Mouse (Mus musculus) myocyte (in vitro differentiated cells): Measurements from ENCODE around the gene Timm13. TPM values are rescaled to one million over a fixed set of nuclear protein-coding genes. Genes with fewer than 3 reads are reported as not detected.

Source experiments
- H3K27me3 ChIP-seq: one replicate; pipeline ENCODE4 v1.6.1; 2011; ENCODE audit not compliant: control insufficient read depth, insufficient read depth, insufficient read length
- H3K36me3 ChIP-seq: one replicate; pipeline ENCODE4 v1.6.1; 2011; ENCODE audit not compliant: control insufficient read depth, insufficient read depth
- H3K4me2 ChIP-seq: one replicate; pipeline ENCODE4 v1.6.1; 2011; ENCODE audit warnings: low read depth, control low read depth
- H3K4me3 ChIP-seq: one replicate; pipeline ENCODE4 v1.5.1; 2011; ENCODE audit warnings: mild to moderate bottlenecking, control low read depth, moderate library complexity
- H3K79me2 ChIP-seq: one replicate; pipeline ENCODE4 v1.6.1; 2011; ENCODE audit not compliant: control insufficient read depth, insufficient read depth
- H3ac ChIP-seq: one replicate; pipeline ENCODE4 v1.6.1; 2011; ENCODE audit not compliant: control insufficient read depth, insufficient read length
- CEBPB ChIP-seq: IDR thresholded peaks from 2 replicates; pipeline ENCODE4 v1.6.1; 2011; ENCODE audit warnings: mild to moderate bottlenecking, moderate library complexity; ENCODE audit not compliant: poor library complexity, insufficient read depth, severe bottlenecking
- E2F4 ChIP-seq: IDR thresholded peaks from one replicate; pipeline ENCODE4 v1.6.1; 2011; ENCODE audit warnings: mild to moderate bottlenecking, control low read depth, moderate library complexity; ENCODE audit not compliant: insufficient read depth
- MAX ChIP-seq: IDR thresholded peaks from one replicate; pipeline ENCODE4 v1.6.1; 2011; ENCODE audit warnings: low read depth, mild to moderate bottlenecking, control low read depth
- MYOD1 ChIP-seq, 3 experiments: IDR thresholded peaks; one replicate each; pipeline ENCODE4 v1.6.1; 2011; ENCODE audit warnings: control low read depth in 2 of 3, low read depth in 2 of 3, mild to moderate bottlenecking in 2 of 3, moderate library complexity in 1 of 3; ENCODE audit not compliant: insufficient read length in 2 of 3, control insufficient read depth in 1 of 3
- MYOG ChIP-seq, 3 experiments: IDR thresholded peaks; one replicate each; pipeline ENCODE4 v1.6.1; 2011; ENCODE audit warnings: control low read depth in 2 of 3, low read depth in 2 of 3, mild to moderate bottlenecking in 2 of 3; ENCODE audit not compliant: insufficient read length in 2 of 3, control insufficient read depth in 1 of 3, insufficient read depth in 1 of 3
- POLR2A ChIP-seq: IDR thresholded peaks from one replicate; pipeline ENCODE4 v1.6.1; 2011; ENCODE audit warnings: low read depth, mild to moderate bottlenecking, control low read depth, moderate library complexity; ENCODE audit not compliant: insufficient read length
- POLR2AphosphoS2 ChIP-seq: IDR thresholded peaks from one replicate; pipeline ENCODE4 v1.6.1; 2011; ENCODE audit warnings: low read depth, control low read depth; ENCODE audit not compliant: insufficient read length
- REST ChIP-seq: IDR thresholded peaks from one replicate; pipeline ENCODE4 v1.6.1; 2011; ENCODE audit warnings: mild to moderate bottlenecking, control low read depth, moderate library complexity; ENCODE audit not compliant: insufficient read depth, insufficient read length
- SRF ChIP-seq: IDR thresholded peaks from one replicate; pipeline ENCODE4 v1.6.1; 2011; ENCODE audit warnings: low read depth; ENCODE audit not compliant: control insufficient read depth, insufficient read length
- TCF12 ChIP-seq: IDR thresholded peaks from one replicate; pipeline ENCODE4 v1.6.1; 2011; ENCODE audit warnings: mild to moderate bottlenecking, control low read depth; ENCODE audit not compliant: poor library complexity, insufficient read depth, severe bottlenecking
- TCF3 ChIP-seq: IDR thresholded peaks from one replicate; pipeline ENCODE4 v1.6.1; 2011; ENCODE audit warnings: low read depth, control low read depth; ENCODE audit not compliant: insufficient read length
- USF1 ChIP-seq: IDR thresholded peaks from one replicate; pipeline ENCODE4 v1.6.1; 2011; ENCODE audit warnings: low read depth, mild to moderate bottlenecking, control low read depth, moderate library complexity
- polyA plus RNA-seq: library from polyadenylated mRNA; unstranded; fragments of >200 nt; fragmentation: generic; extraction: Trizol; gene quantifications from one replicate; pipeline ENCODE4 v1.2.1, GENCODE M21; 2012; ENCODE audit warnings: missing spikeins

The Timm13 gene
- polyA plus RNA-seq, result 225 TPM

GRCm38 (mm10) chr10:80900318-80901247 is at the start of gene Timm13:
TSS of gene Timm13 (minus strand) at chr10:80900969.
- TF ChIP-seq TCF12, result no peak
- peak; percentile 31 for TF ChIP-seq MAX
- TF ChIP-seq TCF3, result no peak
- TF ChIP-seq REST, result peak; percentile 6
- TF ChIP-seq SRF, result peak; percentile 76
- peak in 1 of 3 experiments; percentile 18 for TF ChIP-seq MYOG (IDR thresholded peaks at IDR 0.05; ENCODE audit: control insufficient read depth in 1 of 3, insufficient read depth in 1 of 3, insufficient read length in 2 of 3, low read depth in 2 of 3)
- TF ChIP-seq MYOD1 (IDR thresholded peaks at IDR 0.05; ENCODE audit: control insufficient read depth in 1 of 3, insufficient read length in 2 of 3, low read depth in 2 of 3), result peak in 1 of 3 experiments; percentile 0
- TF ChIP-seq E2F4, result no peak
- TF ChIP-seq POLR2AphosphoS2, result peak; percentile 93
- peak; percentile 92 for TF ChIP-seq POLR2A
- no peak for TF ChIP-seq USF1
- no peak for TF ChIP-seq CEBPB
- H3K36me3 ChIP-seq, result no peaks in the 10 kb centered on the region
- H3ac ChIP-seq, result peak within 1 kb of the TSS; percentile 20
- peak within 1 kb of the TSS; percentile 96 for H3K4me2 ChIP-seq
- H3K4me3 ChIP-seq, result peak within 1 kb of the TSS; percentile 79
- H3K79me2 ChIP-seq, result peaks cover 13% of the 10 kb centered on the region
- H3K27me3 ChIP-seq, result no peaks in the 10 kb centered on the region

- H3K4me3 ChIP-seq, result no peak overlapping the region
- H3K27me3 ChIP-seq, result no peaks in the 10 kb centered on the region
- no peak overlapping the region for H3K4me2 ChIP-seq
- H3K36me3 ChIP-seq, result no peaks in the 10 kb centered on the region
- H3K79me2 ChIP-seq, result no peaks in the 10 kb centered on the region
- H3ac ChIP-seq, result no peak overlapping the region
- no peak for TF ChIP-seq CEBPB
- TF ChIP-seq E2F4, result no peak
- TF ChIP-seq SRF, result no peak
- no peak for TF ChIP-seq REST
- TF ChIP-seq TCF12, result no peak
- TF ChIP-seq MYOD1 (IDR thresholded peaks at IDR 0.05; ENCODE audit: control insufficient read depth in 1 of 3, insufficient read length in 2 of 3, low read depth in 2 of 3), result no peak
- no peak for TF ChIP-seq POLR2AphosphoS2
- no peak for TF ChIP-seq POLR2A
- no peak for TF ChIP-seq TCF3
- TF ChIP-seq MYOG (IDR thresholded peaks at IDR 0.05; ENCODE audit: control insufficient read depth in 1 of 3, insufficient read depth in 1 of 3, insufficient read length in 2 of 3, low read depth in 2 of 3), result no peak
- TF ChIP-seq USF1, result no peak
- TF ChIP-seq MAX, result no peak
Measured at GRCm38 (mm10) chr10:80950314-80950713, 49.5 kb upstream of the Timm13 start.

- H3K4me2 ChIP-seq, result peak overlapping the region; percentile 58
- H3K79me2 ChIP-seq, result no peaks in the 10 kb centered on the region
- no peak overlapping the region for H3K4me3 ChIP-seq
- no peak for TF ChIP-seq MAX
- no peak for TF ChIP-seq POLR2AphosphoS2
- TF ChIP-seq TCF12, result no peak
- no peak for TF ChIP-seq CEBPB
- TF ChIP-seq REST, result no peak
- TF ChIP-seq SRF, result no peak
- no peak for TF ChIP-seq MYOD1 (IDR thresholded peaks at IDR 0.05; ENCODE audit: control insufficient read depth in 1 of 3, insufficient read length in 2 of 3, low read depth in 2 of 3)
- TF ChIP-seq TCF3, result no peak
- no peak for TF ChIP-seq E2F4
- no peak for TF ChIP-seq USF1
- no peak for TF ChIP-seq MYOG (IDR thresholded peaks at IDR 0.05; ENCODE audit: control insufficient read depth in 1 of 3, insufficient read depth in 1 of 3, insufficient read length in 2 of 3, low read depth in 2 of 3)
- TF ChIP-seq POLR2A, result no peak
- no peak overlapping the region for H3ac ChIP-seq
- H3K27me3 ChIP-seq, result no peaks in the 10 kb centered on the region
- H3K36me3 ChIP-seq, result no peaks in the 10 kb centered on the region
Measured at GRCm38 (mm10) chr10:80949081-80949480, 48.3 kb upstream of the Timm13 start.

GRCm38 (mm10) chr10:80948570-80948969 is 47.8 kb upstream of the Timm13 start:
- no peak for TF ChIP-seq TCF3
- peak; percentile 73 for TF ChIP-seq USF1
- Histone ChIP-seq H3K36me3 (no peaks in the 10 kb centered on the region), H3ac (no peak overlapping the region), H3K27me3 (no peaks in the 10 kb centered on the region), H3K4me2 (peak overlapping the region; percentile 62), H3K79me2 (no peaks in the 10 kb centered on the region), H3K4me3 (no peak overlapping the region)
